Mouse (Mus musculus): ENCODE results near the gene Olfr384. TPM values are rescaled to one million over a fixed set of nuclear protein-coding genes. Genes with fewer than 3 reads are reported as not detected.
"Not testable (repeated sequence)": the region's sequence is repeated elsewhere in the genome, so short reads cannot be mapped to it uniquely, and the experiment has no call there.

Gene Olfr384
- total RNA-seq (2021), result not detected
- long read RNA-seq, experiment 1, result 0 reads
- long read RNA-seq, experiment 2, result 0 reads

DNA sequence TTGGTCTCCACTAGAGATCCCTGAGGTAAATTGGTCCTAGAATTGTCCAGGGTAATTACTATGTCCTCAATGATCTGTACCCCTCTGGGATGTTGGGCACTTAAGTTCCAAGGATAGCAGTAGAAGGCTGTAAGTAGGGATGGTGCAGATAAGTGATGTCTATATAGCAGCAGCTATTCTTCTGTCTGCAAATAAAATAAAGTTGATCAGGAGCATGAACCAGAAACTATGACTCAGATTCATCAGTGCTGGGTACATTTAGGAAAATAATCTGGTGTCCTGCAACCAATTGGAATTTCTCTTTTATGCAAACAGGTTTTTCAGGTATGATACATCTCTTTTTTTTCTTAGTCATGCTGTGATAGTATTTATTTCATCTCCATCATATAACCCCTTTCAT lies at the start of gene Olfr384:
Gene Olfr384 (plus strand): TSS at position 301 of the 400 bp plus-strand sequence.
- no peak for DNase-seq

DNA sequence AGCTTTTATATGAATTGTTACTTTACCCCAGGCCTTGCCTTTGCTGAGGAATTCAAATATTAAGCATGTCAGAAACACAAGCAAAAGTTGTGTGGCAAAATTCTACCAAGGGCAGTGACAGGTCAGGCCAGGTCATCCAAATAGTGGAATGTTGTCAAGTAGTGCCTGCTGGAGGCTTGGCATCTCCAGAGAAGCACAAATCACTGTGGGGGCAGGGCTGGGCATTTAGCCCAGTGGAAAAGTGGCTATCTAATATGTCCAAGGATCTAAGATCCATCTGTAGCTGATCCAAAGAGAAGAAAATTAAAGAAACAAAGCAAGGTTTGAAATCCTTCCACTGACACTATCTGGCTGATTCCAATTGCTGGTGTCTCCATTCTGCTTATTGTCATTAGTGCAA lies 18.5 kb upstream of the Olfr384 start:
- DNase-seq, result peak; percentile 38 to 59

DNA sequence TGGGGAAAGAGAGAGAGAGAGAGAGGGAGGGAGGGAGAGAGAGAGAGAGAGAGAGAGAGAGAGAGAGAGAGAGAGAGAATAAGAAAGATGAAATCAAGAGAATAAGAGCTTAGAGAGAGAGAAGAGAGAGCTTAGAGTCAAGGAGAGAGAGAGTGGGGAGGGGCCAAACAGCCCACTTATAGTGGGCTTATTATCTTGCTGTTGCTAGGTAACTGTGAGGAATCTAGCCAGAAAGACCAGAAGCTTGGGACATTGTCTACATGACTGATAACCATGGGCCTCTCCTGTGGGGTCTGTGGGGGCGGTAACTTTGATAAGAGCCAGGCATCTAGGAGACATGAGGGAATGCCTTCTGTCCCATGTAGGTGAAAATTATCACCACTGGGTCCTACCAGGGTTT lies 15.2 kb upstream of the Olfr384 start:
- not testable (repeated sequence) for DNase-seq

DNA sequence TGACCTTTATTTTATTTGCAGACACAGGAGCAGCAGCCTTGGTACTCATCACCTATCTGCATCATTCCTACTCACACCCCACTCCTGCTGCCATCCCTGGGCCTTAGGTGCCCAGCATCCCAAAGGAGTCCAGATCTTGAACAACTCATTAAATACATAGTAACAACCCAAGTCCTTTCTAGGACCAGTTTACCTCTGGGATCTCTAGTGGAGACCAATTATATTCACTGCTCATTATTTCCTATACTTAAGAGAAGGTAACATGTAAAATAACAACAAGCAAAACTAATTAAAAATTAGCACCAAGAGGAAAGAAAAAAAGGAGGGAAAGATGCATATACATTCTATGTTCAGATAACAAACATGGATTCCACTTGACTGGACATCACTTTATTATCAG lies 5.5 kb upstream of the Olfr384 start, which contains the start of gene Olfr385:
Gene Olfr385 (minus strand): TSS at position 101 of the 400 bp plus-strand sequence.
- DNase-seq, result no peak

Other genes with a start within 250 kb of the Olfr384 start
- gene Olfr20, start 247.8 kb upstream of the Olfr384 start, total RNA-seq (2021), result under 1 TPM in 1 of 2 experiments, not detected in 1; 0.26 TPM
- not detected for gene Olfr376, start 227.3 kb upstream of the Olfr384 start, total RNA-seq (2021)
- not detected for gene Olfr1, start 199.0 kb upstream of the Olfr384 start, total RNA-seq (2021)
- gene Olfr378, start 170.1 kb upstream of the Olfr384 start, total RNA-seq (2021), result not detected
- not detected for gene Olfr380, start 141.1 kb upstream of the Olfr384 start, total RNA-seq (2021)
- gene Olfr381, start 107.0 kb upstream of the Olfr384 start, total RNA-seq (2021), result not detected
- not detected for gene Olfr382, start 81.4 kb upstream of the Olfr384 start, total RNA-seq (2021)
- not detected for gene Olfr385, start 5.6 kb upstream of the Olfr384 start, total RNA-seq (2021)
- not detected for gene Zfp735, start 90.2 kb downstream of the Olfr384 start, total RNA-seq (2021)
- gene Olfr389, start 182.1 kb downstream of the Olfr384 start, total RNA-seq (2021), result not detected
- not detected for gene Olfr390, start 184.4 kb downstream of the Olfr384 start, total RNA-seq (2021)
- gene Olfr391-ps, start 204.5 kb downstream of the Olfr384 start, total RNA-seq (2021), result not detected
- not detected for gene Olfr392, start 218.5 kb downstream of the Olfr384 start, total RNA-seq (2021)

Measured in adrenal gland, postnatal 36 days (tissue).